Mouse (Mus musculus): ENCODE data around the gene 1700016C15Rik. TPM values are rescaled to one million over a fixed set of nuclear protein-coding genes. Genes with fewer than 3 reads are reported as not detected.

Gene 1700016C15Rik
- total RNA-seq, 2 experiments from 2014 or later = not detected

DNA sequence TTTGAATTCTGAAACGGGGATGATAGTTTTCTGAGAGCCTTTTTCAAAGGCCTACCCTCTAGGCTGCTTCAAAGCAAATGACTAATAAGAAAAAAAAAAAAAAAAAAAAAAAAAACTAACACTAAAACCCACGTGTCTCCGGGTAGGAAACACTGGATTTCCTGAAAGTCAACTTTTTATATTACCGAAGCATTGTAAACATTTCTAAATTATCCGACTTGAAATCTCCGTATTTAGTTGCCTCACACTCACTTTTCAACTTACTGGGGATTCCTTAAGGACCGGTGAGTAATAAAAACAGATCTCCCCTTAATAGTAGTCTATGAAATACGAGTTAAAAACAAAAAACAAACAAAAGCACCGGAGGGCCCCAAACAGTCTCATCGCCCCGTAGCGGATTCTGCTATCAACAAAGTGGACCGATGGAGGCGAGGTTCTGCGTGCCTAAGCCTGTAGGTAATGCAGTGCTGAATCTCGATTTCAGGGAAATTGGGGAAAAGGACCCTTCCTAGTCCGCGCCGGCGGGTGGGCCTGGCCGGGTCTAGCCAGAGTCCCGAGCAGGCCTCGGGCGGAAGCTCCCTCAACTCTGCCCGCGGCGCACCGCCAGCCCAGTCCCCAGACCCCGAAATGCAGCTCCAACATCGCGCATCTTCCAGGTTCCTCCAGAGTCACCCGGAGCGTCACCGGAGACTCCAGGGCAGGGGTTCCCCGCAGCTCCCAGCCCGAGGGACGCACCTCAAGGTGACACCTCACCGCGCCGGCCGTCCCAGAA is 66.0 kb downstream of the 1700016C15Rik start:
- peak in 1 of 2 experiments; percentile 28 for DNase-seq (ENCODE audit: low spot score in 2 of 2)

DNA sequence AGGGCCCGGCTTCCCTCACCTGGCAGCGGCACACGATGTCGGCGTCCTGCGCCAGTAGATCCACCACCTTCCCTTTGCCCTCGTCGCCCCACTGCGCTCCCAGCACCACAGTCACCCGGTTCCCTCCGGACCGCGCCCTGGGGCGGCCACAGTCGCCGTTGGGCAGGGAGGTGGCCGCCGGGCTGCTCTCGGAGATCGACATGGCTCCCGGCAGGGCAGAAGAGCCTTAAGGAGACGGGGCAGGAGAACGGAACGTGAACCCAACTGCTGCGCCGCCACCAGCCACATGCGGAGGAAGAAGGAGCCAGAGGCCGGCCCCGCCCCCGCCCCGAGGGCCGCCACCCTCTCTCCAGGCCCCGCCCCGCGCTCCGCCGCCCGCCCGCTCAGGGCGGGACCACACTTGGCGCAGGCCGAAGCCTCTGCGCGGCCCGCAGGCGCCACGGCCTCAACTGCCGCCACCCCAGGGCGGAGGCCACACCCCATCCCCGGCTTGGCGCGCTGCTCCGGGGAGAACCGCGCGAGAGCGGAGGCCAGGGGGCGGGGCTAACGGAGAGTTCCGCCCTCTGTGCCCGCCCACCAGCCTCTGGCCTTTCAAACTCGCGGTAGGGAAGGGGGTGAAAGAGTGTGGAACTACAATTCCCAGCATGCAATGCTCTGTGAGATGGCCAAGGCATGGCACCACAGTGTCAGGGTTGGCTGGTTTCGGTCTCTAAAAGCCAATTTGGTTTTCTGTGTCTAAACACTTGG is 66.8 kb downstream of the 1700016C15Rik start, which contains the start of gene Adss:
Adss (minus strand) TSS at position 319 of the 747 bp plus-strand sequence.
- peak; percentile 98 for DNase-seq (ENCODE audit: low spot score in 2 of 2)

DNA sequence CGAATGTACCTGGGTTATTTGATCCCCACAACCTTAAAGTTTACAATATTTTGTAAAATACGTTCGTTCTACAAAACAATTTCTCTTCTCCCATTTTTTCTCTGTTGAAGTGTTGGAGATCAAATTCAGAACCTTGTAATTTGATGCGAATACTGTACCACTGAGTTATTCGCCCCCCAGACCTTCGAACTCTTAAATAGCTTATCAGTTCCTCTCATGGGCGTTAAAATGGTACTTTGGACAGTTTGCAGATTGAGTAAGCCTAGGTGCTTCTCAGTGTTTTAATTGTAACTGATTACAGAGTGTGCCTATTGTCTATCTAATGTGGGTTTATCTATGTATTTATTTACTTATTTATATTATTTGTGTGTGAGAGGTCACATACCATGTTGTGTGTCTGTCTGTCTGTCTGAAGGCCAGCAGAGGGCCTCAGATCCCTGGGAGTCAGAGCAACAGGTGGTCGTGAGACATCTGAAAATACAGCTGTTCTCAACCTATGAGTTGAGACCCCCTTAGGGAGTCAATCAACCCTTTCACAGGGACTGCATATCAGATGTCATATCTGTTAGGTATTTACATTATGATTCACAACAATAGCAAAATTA is 67.6 kb downstream of the 1700016C15Rik start:
- DNase-seq (ENCODE audit: low spot score in 2 of 2) = no peak

Other genes starting within 250 kb of the 1700016C15Rik start
- 10 to 100 TPM; 71.8 to 73.2 TPM for gene Adss, start 66.7 kb downstream of the 1700016C15Rik start, total RNA-seq (2021)